Mouse (Mus musculus) frontal cortex, postnatal 14 days (tissue): Measurements from ENCODE around the gene Ptprr.

Experiments
- DNase-seq, 2 experiments: peaks; one replicate each; pipeline ENCODE4 v3.0.0; 2022; ENCODE audit warnings: low spot score in 2 of 2

Gene Ptprr

GRCm38 (mm10) chr10:116196596-116197415, 178.8 kb downstream of the Ptprr start:
- peak in 1 of 2 experiments; percentile 18 for DNase-seq

- DNase-seq: no peak
These were observed 179.5 kb downstream of the Ptprr start for GRCm38 (mm10) chr10:116197416-116197939.

GRCm38 (mm10) chr10:116199035-116199434, 181.0 kb downstream of the Ptprr start:
- DNase-seq: no peak

- no peak for DNase-seq
These were observed 183.5 kb downstream of the Ptprr start for GRCm38 (mm10) chr10:116201542-116201941.

- DNase-seq: no peak
These were observed 187.8 kb downstream of the Ptprr start for GRCm38 (mm10) chr10:116205580-116206358.

GRCm38 (mm10) chr10:116206449-116206848, 188.4 kb downstream of the Ptprr start:
- no peak for DNase-seq

- DNase-seq: peak in 1 of 2 experiments; percentile 29
These were observed 190.1 kb downstream of the Ptprr start for GRCm38 (mm10) chr10:116207987-116208726.

GRCm38 (mm10) chr10:116208727-116209115, 190.7 kb downstream of the Ptprr start:
- DNase-seq: no peak

GRCm38 (mm10) chr10:116212127-116212526, 194.1 kb downstream of the Ptprr start:
- no peak for DNase-seq

- DNase-seq: no peak
These were observed 202.5 kb downstream of the Ptprr start for GRCm38 (mm10) chr10:116220336-116221118.

GRCm38 (mm10) chr10:116235299-116235698, 217.3 kb downstream of the Ptprr start:
- no peak for DNase-seq

GRCm38 (mm10) chr10:116242200-116242599, 224.2 kb downstream of the Ptprr start:
- no peak for DNase-seq

- no peak for DNase-seq
These were observed 225.4 kb downstream of the Ptprr start for GRCm38 (mm10) chr10:116243373-116243772.

GRCm38 (mm10) chr10:116245632-116246031, 227.6 kb downstream of the Ptprr start:
- no peak for DNase-seq

GRCm38 (mm10) chr10:116252668-116253067, 234.7 kb downstream of the Ptprr start:
- no peak for DNase-seq

GRCm38 (mm10) chr10:116253972-116254371, 236.0 kb downstream of the Ptprr start:
- no peak for DNase-seq

GRCm38 (mm10) chr10:116259298-116259697, 241.3 kb downstream of the Ptprr start:
- no peak for DNase-seq

- DNase-seq: peak; percentile 22 to 39
These were observed 242.8 kb downstream of the Ptprr start for GRCm38 (mm10) chr10:116260658-116261433.

- DNase-seq: no peak
These were observed 243.5 kb downstream of the Ptprr start for GRCm38 (mm10) chr10:116261559-116261958.

GRCm38 (mm10) chr10:116264521-116264920, 246.5 kb downstream of the Ptprr start:
- no peak for DNase-seq
